Mouse (Mus musculus) MEL-GATA-1-ER (cell line): ENCODE measurements around the gene Prss16.

Source experiments
- DNase-seq: peaks from one replicate; pipeline ENCODE4 v3.0.0-alpha.2; 2012; ENCODE audit warnings: low read depth; ENCODE audit errors: extremely low read depth

Gene Prss16

GRCm38 (mm10) chr13:22007121-22007510, 2.4 kb downstream of the Prss16 start:
- DNase-seq = no peak

GRCm38 (mm10) chr13:22006334-22007120, 3.0 kb downstream of the Prss16 start:
- DNase-seq = peak; percentile 52

DNA sequence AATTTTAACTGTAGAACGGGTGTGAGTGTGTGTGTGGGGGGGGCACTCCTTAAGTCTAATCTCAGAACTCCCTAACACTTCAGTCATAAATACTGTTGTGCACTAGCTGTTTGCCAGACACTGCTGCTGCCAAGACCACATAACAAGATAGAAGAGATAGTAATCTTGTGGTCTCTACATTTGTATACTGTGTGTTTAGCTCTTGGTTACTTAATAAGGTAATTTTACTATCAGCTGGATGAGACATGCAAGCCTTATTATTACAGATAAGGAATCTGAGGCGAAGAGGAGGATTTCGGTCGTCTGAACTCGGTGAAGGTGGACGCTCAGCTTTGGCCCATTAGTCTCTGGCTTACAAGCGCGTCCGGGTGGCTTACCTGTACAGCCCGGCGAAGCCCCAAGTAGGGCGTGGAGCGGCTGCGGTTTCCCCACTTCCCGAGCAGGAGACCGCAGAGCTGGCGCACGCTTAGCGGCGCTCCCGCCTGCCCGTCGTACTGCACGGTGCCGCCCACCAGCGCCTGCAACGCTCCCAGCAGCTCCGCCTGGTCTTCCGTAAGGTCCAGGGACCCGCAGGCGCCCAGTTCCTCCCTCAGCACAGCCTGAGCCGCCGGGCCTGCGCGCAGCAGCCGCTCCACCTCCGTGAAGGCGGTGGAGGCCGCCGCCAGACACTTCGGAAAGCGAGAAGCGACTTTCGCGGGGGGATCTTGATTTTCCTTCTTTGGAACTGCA, 3.8 kb downstream of the Prss16 start:
- DNase-seq = peak; percentile 38

DNA sequence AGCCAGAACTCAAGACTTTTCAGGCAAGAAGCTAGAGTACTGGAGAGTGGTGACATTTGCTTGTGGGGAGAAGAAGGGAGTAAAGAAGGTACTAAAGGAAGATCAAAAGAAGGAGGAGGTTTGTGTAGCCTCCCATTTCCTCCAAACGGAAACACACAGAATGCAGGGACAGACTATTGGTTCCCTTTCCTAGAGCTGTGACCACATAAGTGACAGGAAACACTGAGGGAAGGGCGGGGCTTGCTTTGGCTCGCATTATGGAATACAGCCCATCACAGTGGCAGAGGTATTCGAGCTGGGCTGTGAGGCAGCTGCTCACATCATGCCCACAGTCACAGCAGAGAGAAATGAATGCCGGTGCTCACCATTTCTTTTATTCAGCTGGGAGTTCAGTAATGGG, 7.7 kb downstream of the Prss16 start:
- no peak for DNase-seq

GRCm38 (mm10) chr13:22001346-22001745, 8.2 kb downstream of the Prss16 start:
- no peak for DNase-seq

- no peak for DNase-seq
Measured at GRCm38 (mm10) chr13:21999147-21999546, 10.4 kb downstream of the Prss16 start.

- no peak for DNase-seq
Measured at GRCm38 (mm10) chr13:21998412-21998811, 11.1 kb downstream of the Prss16 start.

DNA sequence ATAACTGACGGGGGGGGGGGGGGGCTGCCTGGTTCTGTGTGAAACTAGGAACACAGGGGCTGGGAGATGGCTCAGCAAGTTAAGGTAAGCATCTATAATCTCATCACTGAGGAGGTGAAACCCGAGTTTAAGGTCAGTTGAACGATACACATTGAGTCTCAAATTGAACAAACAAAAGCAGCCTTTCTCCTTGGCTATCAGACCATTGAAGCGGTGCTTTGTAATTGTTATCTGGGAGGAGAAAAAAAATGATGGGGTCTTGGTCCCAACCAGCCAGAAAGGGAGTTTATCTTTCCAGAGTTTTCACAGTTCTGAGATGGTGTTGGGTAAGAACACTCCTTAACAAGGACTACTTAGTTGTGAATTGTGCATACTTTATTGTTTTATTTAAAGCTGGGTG, 11.7 kb downstream of the Prss16 start:
- no peak for DNase-seq

DNA sequence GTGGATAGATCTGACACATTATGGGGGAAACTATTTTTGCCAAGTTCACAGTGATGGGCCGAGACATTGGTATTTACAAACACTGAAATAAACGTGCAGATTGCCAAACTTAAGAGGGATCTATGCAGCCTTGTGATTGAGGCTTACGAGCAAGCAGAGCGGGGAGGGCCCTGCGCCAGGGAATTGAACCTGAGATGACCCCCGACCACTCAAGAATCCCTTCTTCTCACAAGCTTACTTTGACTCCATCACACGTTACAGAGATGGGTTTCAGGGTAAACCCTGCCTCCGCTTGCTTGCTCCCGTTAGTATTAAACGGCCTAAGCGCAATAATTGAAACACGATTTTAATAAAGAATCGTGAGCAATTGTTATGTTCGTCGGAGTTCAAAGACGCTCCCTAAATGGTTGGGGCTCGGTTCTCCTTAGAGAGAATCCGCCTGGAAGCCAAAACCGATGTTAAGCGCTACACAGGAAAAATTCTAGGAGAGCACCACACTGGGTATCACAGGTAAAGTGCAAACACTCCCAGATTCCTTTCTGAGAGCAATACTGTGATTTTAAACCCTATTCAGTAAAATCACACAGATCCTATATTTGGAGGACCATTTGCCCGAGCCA, 12.2 kb downstream of the Prss16 start:
- DNase-seq = no peak

DNA sequence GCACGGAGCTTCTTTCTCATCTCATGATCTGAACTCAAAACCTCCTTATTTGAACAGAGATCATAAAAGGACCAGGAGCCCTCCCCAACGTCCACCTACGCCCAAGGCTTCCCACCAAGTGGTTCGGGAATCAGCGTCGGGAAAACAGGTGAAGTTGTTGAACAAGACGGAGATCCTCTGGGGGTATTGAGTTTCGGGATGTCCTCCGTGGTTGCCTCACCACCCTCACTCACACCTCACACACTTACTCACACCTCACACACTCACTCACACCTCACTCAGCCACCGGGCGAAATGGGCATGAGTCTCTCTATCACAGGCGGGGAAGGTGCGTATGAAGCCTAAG, 12.7 kb downstream of the Prss16 start:
- no peak for DNase-seq

- no peak for DNase-seq
Measured at GRCm38 (mm10) chr13:21996101-21996839, 13.3 kb downstream of the Prss16 start.

- no peak for DNase-seq
Measured at GRCm38 (mm10) chr13:21995331-21995914, 14.1 kb downstream of the Prss16 start.

- no peak for DNase-seq
Measured at GRCm38 (mm10) chr13:21994896-21995295, 14.6 kb downstream of the Prss16 start.

DNA sequence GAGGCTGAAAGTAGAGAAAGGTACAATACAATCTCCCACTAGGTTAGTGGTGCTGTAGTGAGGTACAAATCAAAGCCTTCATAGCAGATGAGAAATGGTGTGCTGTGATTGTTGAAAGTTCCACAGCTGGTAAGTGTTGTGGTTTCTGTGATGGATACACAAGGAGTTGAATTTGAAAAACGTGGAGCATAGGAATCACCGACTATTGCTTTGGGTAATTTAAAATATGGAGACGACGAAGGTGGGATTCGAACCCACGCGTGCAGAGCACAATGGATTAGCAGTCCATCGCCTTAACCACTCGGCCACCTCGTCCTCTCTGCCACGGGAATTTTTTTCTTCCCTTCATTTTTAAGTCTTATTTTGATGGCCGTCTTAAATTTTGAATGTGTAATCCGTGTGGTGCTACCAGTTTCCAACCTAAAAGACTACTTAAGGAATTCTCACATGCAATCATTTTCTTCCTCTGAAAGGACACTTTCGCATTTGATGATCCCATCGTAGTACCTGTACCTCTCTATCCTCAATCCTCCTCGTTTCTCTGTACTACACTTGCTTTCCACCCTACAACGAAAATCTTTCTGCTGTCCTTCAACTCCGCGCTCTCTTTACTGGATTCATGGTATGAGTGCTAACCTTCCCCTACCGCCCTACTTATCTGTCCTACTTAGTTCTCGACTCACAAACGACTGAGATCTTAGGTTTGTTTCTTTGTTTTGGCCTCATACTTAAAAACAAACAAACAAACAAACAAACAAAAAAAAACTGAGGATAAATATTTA, 15.4 kb downstream of the Prss16 start:
- peak; percentile 89 for DNase-seq

DNA sequence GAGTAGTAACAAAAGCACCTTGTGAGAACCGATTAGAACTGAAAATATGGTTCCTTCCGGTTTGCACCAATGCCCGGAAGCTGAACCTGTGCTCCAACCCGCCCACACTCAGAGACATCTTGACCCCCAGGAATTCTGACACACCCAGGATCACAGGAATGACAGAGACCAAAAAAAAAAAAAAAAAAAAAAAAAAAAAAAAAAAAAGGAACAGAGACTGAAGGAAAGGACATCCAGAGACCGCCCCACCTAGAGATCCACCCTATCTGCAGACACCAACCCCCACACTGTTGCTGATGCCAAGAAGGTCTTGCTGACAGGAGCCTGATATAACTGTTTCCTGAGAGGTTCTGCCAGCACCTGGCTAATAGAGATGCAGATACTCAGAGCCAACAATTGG, 17.0 kb downstream of the Prss16 start:
- DNase-seq = no peak

DNA sequence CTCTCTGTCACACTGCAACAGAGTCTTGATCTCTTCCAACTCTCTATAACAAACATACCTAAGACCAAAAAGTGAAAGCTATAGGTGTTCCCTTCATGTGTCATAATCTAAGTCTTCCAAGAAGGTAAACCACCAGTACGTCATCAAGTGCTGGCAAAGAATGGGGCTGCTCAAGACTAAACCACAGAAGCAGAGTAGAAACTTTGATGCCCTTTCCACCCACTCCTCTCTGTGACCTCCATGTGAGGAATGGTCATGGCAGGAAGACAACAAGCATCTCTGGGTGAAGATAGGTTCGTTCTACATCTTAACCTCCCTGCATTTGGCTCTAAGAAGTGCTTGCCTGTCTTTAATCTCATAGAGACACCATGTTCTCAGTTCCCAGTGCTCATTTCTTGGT, 25.1 kb downstream of the Prss16 start:
- no peak for DNase-seq

DNA sequence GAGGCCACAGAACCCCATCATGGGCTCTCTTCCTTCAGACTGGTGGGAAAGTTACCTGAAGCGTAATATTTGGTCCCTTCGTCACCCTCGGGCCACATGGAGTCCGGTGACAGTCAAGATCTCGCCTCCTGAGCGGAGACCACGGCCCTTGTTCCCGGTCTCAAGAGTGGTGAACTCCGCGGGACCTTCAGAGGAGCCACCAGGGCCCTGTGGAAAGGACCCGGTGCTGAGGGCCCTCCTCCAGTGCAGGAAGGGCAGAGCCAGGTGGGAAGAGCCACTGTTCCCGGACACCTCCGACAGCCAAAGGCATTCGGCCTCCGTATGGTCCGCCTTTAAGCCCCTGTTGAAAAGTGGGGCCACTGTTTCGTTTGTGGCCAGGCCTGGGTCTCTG, 27.7 kb downstream of the Prss16 start:
- no peak for DNase-seq

DNA sequence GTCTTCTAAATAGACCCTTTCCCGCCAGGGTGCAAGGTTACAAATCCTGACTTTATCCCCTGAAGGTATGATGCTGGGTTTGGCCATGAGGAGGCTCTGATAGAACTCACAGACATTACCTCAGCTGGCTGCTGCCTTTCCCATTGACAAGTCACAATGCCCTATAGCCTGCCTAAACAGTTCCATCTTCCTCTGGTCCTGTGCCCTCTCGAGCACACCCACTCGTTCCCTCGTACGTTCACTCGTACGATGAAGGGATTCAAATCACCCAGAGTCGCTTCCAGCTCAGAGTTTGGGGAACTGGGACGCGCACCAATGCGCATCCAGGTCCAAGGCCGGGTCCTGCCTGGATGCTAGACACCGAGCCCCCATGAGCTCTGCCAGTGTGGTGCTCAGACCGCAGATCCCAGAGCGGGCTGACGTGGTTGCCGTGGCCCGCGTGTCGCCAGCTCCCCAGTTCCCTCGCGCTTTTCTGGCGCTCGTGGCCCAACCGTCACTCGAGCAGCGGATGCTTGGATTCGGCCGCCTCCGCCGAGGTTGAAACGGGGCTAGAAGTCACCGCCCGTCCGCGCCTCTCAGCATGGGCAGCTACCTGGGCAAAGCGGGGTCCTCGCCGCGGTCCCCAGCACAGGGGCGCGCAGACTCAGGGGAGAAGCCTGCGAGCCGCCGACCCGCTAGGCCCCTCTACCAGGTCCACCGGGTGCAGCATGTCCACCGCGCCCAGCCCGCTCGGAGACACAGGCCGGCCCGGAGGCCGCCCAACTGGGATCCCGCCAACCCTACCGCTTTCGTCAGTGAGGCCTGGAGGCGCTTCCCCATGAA, 28.4 kb downstream of the Prss16 start, which contains the start of gene Pom121l2:
TSS of gene Pom121l2 (plus strand) at position 214 of the 822 bp plus-strand sequence.
- DNase-seq = no peak

GRCm38 (mm10) chr13:21974726-21975473, 34.6 kb downstream of the Prss16 start:
- DNase-seq = peak; percentile 71
